Mouse (Mus musculus) E14TG2a.4 (cell line): ENCODE data around the gene Fbxl5.

ENCODE experiments used
- CTCF ChIP-seq: conservative IDR thresholded peaks from 2 replicates; pipeline ENCODE4 v1.5.1; 2014; ENCODE audit warnings: low read length
- NANOG ChIP-seq: IDR thresholded peaks from 2 replicates; pipeline ENCODE4 v1.6.1; 2014; ENCODE audit warnings: borderline replicate concordance, low read length, mixed read lengths
- POU5F1 ChIP-seq: IDR thresholded peaks from 2 replicates; pipeline ENCODE4 v1.6.1; 2014; ENCODE audit warnings: low read length, borderline replicate concordance

DNA sequence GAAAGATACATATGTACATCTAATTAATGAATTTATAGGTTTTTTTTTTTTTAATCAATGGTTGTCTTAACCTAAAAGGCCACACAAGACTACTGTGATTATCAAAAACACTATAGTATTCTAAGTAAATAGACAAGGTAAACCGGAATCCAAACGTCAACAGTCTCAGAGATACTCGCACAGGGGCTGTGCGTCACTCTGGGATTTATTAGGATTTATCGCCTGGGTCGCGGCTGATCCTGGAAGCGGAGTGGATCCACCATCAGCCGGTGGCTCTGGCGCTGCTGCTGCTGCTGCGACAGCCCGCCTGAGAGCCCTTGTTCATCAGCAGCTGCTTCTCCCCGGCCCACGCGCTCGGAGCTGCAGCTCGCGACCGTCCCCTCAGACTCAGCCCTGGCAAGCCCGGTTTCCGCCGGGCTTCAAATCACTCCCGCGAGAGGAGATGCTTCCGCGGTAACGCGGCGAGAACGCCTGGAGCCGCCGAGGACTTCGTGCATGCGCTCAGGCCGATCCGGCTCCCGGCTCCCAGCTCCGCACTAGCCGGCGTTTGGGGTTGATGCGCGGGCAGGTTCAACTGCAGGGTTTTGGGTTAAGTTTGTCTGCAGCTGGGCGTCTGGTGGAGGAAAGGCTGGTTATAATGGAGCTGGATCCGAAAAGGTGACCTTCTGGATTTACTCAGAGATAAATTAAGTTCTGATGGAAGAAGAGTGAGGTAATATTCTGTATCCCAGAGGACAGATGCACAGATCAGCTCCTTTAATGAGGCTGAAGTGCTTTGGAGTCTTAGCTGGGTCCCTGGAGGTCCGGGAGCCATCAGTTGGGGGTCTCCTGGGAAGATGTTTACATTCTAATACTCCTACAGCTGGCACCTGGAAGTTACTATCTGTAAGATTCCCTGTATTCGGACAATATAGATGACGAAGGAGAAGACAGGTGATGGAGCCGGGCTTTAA, 13.4 kb downstream of the Fbxl5 start:
- TF ChIP-seq CTCF (no peak), POU5F1 (no peak), NANOG (no peak)
